Mouse (Mus musculus) natural killer cell, adult 2 months (primary cell): ENCODE measurements around the gene Ddx41.
A peak's percentile ranks its signal among the peaks of the same experiment; 100 is the strongest.

Experiments used
- DNase-seq, 2 experiments: peaks; one replicate each; pipeline ENCODE4 v3.0.0; 2022; ENCODE audit warnings: low spot score in 2 of 2

Ddx41 gene

DNA sequence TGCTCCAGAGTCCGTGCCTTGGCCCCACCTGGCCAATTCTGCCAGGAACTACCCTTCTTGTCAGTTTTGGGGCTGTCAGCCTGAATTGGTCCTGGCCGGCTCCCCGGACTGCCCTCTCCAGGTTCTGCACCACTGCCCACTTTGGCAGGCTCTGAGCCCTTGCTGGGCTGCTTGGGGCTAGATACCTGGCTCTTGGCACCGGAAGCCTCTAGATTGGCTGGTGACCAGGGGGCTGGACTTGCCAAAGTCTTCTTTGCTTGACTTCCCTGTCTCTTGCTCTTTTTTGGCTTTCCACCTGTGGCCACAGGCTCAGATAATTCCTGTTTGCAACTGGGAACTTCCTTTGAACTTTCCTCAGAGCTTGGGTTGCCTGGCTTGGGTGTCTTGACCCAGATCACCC is 6.4 kb upstream of the Ddx41 start:
- no peak for DNase-seq

DNA sequence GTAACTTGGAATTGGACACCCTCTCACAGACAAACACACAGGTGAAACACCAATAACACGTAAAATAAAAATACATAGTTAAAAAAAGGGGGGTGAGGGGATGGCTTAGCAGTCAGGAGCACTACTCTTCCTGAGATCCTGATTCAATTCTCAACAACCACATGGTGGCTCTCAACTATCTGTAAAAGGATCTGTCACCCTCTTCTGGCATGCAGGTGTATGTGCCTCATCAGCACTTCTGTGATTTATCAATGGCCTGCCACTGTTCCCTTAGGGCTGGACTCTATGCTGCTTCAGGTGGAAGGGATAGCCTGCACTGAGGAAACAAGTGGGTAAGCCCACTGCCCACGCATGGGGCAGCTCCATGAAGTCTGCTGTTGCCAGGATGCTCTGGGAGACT is 4.5 kb upstream of the Ddx41 start:
- peak in 1 of 2 experiments; percentile 39 for DNase-seq

DNA sequence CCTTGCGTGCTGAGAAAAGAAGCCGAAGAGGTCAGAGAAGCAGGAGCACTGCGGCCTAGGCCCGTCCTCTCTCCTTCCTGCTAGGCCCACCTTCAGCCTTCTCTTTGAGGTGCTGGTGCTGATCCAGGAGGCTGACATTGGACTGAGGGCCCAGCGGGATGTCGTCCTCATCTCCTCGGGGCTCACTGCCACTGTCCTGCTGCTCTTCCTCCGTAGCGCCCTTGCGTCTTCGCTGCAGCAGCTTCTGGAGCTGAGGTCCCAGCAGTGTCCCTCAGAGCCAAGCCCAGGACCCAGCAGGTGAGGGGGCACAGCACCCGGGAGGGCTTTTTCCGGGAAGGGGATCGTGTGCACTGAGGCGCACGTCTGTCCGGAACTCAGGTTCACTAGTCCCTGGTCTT is 663 bp downstream of the Ddx41 start:
- DNase-seq, result no peak

DNA sequence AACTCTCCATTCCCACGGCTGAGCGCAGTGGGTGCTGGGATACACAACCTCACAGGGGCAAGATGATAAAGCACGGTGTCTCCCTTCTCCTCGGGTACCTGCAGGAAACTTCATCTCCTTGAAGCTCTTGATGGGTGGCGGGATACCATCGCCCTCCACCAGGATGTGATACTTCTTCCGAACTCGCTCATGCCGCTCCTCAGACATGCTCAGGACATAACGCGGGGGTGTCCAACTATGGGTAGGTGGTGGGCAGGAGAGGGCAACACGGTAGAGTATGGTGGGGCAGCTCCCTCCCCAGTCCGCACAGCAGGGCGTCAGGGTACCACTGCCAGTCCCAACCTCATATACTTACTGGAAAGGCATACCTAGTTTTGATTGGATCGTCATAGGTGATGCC is 1.3 kb downstream of the Ddx41 start:
- no peak for DNase-seq

DNA sequence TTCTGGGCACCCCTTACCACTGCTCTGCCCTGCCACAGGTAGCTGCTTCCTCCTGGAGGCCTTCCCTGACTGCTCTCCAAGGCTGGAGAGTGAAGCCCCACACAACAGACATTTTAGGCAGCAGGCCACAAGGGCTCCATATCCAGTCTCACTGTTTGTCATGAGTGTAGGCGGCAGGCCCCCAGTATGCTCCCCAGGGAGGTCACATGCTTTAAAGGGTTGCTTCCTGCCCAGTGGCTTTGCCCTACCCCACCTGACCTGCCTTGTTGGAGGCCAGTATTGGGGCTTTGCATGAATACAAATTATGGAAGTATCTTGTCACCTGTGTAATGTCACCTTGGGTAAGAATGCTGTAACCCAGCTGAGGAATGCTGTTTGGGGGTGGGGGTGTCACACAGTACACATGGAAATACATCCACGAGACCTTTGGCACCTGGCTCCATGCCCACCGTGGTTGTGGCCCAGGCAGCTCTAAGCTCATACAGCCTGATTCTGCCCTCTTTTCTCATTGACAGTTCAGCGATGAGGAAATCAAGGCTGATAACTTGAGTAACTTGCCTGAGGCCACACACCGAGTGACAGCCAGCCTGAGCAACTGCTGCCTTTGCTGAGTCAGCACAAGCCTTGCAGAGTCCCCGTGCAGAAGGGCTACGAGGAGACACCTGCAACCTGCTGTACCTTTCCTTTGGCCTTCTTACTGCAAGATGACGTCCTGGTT is 7.1 kb downstream of the Ddx41 start, which contains the start of gene Dok3:
Gene Dok3, minus strand, starts transcription at position 99 of the 718 bp plus-strand sequence.
- DNase-seq, result peak in 1 of 2 experiments; percentile 85

DNA sequence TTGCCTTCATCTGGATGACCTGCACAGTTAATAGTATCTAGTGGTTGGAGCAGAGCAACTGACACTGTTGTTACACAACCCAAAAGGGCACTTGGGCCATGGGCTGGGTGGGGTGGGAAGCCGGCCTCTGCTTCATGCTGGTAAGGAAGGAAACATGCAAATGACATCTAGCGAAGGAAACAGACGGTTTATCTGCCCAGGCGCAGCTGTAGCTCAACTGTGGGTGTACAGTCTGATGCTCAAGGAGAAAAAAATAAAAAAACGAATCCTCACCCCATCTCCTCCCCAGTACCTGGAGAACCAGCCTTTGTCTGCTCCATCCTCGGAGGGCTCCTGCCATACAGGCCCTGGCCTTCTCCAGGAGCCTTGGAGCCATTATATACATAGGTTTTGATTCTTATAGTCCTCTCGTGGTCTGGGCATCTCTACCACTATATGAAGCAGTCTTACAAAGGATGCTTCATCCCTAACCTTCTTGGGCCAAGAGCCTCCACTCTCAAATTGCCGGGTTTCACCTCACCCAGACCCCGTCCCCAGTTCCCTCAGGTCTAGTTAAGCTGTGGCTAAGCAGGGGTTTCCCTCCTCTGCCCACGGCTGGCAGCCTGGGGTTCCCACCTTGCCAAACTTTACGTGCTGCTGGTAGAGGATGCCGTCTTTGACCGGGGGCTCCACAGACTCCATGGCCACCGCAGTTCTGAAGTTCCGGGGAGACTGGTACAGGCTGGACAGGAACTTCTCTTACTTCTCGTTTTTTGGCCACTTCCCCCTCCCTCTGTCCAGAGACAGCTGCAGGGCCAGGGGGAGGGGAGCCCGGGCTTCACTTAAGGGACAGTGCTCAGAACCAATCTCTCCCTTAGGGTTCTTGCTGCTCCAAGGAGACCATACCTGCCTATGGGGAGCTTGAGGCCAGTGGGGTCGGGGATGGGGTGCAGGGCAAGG is 8.4 kb downstream of the Ddx41 start:
- DNase-seq, result peak in 1 of 2 experiments; percentile 42

DNA sequence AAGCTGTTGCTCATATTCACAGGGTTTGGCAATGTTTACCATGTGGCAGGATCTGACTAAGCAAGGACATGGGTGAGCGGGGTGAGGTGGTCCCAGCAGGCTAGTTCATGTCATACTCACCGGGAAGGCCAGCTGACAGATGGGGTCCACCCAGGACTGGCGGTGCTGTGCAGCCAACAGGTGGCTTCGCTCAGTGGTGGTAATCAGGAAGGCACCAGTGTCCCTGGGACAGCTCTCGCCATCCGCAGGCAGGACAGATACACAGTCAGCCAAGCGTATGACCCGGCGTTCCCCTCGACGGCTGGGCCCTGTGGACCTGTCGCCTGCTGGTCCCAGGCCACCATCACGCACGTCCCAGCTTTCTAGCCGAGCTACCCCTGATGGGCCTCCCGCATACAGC is 9.2 kb downstream of the Ddx41 start:
- peak in 1 of 2 experiments; percentile 19 for DNase-seq

DNA sequence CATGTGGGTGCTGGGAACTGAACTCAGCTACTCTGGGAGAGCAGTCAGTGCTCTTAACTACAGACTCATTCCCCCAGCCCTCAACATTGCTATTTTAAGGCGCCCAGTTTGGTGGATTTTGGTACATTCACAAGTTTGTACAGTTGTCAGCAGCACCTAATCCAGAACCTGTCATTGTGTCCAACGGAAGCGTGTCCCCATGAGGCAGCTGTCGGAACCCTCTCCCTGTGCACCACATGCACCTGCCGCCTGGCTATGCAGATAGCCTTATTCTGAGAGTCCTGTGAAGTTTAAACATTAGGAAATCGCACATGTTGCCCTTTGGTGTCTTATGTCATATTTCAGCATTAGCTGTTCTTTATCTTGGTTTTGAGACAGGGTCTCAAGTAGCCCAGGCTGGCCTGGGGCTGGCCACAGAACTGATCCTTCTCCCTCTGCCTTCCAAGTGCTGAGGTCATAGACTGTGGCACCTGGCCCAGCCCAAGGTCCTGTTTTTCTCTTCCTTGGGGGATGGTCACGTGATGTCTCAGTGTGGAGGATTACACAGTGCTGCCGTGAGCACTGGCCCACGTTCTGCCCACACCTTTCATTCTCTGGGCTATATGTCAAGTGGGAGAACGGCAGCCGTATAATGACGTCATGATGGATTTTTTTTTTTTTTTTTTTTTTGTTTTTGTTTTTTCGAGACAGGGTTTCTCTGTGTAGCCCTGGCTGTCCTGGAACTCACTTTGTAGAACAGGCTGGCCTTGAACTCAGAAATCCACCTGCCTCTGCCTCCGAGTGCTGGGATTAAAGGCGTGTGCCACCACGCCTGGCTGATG is 10.5 kb downstream of the Ddx41 start:
- DNase-seq, result peak in 1 of 2 experiments; percentile 16

DNA sequence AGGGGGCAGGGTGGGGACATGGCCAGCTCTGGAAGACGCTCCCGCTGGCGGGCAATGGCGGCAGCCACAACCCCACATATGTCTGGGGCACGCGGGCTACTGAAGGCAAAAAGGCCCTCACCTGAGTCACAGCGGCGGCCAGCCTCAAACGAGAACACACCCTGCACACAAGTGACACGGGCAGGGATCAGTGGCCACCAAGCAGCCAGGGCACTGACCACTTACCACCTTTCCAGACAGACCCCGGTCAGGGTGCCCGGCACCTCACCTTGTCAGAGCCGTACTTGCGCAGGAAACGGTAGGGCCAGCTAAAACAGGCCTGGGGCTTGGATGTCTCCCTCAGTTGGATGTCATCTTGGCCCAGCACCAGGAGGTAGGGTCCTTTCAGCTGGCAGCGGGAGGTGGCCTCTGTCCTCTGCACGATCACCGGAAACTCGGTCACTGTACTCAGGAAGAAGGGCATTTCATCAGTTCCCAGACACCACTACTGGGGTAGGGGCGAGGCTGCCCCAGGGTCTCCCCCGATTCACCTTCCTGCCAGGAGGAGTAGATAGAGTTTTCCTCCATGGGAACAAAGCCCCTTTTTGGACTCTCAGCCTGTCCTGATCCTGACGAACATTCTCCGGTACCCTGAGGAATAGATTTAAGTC is 12.4 kb downstream of the Ddx41 start:
- no peak for DNase-seq

DNA sequence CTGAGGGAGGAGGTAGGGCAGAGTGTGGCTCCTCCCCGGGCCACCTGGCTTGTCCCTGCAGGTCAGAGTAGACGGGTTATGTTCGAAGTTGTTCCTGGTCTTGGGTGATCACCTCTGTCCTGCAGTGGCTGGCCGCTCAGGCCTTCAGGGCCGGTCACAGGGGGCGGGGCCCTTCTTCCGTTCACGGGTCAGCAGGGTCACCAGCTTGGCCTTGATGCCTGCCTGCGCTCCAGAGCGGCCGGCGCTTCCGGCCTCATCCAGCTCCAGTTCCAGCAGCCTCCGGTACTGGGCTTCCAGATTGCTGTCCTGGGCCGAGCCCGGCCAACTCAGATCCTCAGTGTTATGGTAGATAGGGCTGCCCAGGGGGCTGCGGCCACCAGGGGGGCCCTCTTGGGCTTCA is 13.2 kb downstream of the Ddx41 start:
- no peak for DNase-seq

DNA sequence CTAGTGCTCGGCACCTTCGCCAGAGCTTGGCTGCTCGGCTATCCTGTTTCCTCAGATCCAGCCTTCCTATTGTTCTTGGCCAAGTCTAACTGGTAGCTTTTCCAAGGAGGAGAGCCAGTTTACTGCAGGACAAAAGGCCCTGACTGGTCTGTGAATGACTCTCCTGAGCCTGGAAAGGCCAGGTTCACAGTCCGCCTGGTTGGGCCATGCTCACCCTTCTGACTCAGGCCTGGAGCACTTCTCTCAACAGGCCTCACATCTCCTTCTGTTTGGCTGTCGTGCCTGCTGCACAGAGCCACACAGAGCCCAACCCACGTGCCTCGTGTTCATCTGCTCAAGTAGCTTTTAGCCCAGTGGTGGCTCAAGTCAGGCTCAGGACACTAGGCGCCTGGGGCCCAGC is 13.7 kb downstream of the Ddx41 start:
- DNase-seq, result no peak

DNA sequence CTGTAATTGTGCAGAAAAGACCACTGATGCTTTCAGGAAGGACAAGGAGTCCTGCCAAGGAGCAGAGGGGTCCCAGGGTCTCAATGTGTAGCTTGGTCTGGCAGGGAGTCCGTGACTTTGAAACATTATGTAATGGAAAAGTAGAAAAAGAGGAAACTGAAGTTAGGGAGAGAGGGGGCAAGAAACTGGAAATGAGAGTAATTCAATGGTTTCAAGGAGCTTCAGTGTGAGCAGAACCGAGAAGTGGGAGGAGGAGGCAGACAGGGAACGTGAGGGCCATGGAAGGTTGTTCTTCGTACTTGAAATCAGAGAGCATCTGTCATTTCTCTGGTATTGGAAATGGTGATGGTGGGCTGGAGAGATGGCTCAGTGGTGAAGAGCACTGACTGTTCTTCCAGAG is 16.9 kb downstream of the Ddx41 start:
- DNase-seq, result no peak

DNA sequence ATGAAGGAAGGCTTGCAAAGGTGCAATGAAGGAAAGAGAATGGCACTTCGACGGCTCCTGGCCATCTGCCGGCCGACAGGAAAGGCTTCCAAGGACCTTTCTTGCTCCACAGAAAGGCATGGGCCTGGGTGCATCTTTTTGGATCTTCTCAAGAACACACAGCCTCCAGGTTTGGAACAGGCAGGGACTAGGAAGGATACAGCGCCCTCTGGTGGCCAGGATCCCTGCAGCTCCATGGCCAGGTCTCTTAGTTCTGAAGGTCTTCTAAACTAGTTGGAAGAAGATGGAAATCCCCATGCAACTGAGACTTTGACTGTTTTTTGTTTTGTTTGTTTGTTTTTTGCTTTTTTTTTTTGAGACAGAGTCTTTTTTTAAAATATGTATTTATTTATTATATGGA is 19.5 kb downstream of the Ddx41 start:
- DNase-seq, result peak; percentile 79 to 86

DNA sequence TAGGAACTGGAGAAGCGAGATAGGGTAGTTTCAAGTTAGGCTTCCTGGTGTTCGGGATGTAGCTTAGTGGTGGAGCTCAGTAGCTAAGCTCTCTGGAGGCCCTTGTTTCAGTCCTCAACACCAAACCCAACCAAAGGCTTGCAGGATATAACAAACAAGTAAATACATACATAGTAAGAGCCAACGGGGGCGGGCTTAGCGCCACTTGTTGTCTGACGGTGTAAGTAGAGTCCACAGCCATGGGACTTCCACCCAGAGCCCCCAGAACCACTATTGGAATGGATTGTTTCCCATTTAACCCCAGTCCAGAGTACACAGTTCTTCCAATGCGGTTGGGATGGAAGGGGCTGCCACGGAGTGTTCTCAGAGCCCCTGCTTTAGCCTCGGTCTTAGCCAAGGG is 22.6 kb downstream of the Ddx41 start:
- no peak for DNase-seq

DNA sequence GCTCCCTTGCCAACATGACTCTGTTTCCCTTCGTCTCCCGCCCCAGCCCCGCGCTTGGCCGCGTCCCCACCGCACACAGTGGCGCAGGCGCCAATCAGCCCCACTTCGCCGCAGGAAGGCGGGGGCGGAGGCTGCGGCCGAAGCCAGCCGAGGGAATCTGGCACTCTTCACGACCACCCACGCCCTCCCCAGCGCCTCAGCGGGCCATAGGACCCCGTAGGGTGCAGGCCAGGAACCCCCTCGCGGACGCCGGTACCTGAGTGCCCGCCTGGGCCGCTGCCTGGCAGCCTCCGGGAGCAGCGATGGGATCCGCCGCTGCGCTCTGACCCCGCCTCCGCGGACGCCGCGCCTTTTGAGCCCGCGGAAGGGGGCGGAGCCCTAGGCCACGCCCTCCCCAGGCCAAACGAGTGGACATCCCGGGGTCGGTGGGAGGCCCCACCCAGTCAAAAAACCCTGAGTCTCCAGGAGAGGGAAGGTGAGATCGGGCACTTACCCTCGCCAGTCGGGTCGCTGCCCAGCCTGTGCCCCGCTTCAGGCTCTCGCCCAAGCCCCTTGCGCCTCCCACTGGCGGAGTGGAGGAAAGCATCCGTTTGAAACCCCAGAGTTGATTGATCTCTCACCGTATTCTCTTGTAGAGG is 23.2 kb downstream of the Ddx41 start, which contains the start of gene Pdlim7:
Gene Pdlim7, minus strand, starts transcription at position 566 of the 638 bp plus-strand sequence.
- DNase-seq, result peak; percentile 83 to 84

DNA sequence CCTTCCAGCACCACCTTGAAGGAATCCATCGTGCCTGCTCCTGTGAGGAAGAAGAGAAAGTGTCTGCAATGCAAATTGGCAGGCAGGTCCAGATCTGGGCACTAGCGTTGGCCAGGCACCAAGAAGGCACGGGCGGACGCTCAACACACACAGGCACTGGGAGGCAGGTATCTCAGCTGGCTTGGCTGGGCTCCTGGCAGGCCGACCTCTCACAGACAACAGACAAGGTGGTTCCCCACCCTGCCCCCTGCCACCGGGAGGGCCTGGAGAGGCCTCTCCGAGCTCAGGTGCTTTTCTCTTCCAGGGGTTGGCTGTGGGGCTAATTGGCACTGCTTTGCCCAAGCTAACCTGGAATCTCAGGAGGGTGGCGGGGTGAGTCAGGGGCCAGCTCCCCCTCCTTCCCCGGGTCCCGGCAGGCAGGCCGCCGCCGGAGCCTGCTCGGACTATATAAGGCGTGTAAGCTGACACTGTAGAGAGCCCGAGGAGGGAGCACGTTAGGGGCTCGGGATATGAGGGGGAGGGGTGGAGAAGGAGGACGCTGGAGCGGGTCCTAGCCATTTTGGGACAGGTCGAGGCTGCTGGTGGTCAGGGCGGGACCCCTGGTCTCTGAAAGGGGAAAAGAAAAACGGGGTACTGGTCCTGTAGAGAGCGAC is 24.0 kb downstream of the Ddx41 start:
- no peak for DNase-seq

DNA sequence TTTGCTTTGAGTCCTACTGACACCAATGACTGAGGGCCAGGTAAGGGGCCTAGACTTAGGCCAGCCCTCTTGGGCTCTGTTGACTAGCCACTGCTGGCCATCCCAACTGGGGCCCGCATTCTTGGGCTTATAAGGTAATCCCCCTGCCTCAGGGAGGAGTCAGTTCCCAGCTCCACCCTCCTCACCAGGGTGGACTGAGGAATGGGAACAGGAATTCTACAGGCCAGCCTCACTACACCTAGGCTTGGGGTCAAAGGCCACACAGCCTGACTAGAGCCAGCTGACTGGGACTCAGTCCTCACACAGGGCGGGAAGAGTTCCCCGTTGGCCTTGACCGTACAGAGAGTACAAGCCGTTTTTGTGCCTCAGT is 25.0 kb downstream of the Ddx41 start:
- no peak for DNase-seq

DNA sequence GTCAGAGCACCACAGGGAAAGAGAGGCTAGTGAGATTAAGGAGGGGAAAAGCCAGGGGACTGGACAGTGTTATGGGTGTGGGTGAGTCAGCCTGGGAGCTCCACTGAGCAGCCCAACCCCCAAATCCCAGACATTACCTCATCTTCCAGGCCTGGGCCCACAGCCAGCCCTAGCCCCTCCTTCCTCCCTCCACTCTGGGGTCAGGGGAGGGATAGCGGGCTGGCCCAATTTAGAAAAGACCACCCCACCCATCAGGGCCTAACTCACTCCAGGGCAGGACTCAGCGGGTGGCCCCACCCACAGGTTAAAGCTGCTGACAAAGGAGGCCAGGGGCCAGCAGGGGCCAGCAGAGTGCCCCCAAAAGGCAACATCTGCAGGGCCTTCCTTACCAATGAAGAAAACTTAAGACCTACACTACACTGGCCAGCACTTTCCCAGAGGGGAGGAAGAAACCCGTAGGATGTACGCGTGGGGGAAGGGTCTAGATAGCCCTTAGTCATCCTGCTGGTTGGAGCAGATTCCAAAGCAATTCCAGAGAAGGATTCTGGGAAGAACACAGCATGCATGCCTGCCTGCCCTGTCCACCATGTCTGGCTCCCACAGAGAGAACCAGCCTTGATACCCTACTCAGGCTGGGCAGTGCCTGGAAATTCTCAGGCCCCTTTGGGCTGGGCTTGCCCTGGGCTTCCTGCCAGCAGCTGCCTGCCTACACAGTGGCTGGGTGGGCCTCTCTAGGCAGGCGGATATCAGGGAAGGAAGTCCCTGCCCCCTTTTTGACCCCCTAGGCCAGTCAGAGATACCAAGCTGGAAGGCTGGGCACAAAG is 25.6 kb downstream of the Ddx41 start:
- no peak for DNase-seq

DNA sequence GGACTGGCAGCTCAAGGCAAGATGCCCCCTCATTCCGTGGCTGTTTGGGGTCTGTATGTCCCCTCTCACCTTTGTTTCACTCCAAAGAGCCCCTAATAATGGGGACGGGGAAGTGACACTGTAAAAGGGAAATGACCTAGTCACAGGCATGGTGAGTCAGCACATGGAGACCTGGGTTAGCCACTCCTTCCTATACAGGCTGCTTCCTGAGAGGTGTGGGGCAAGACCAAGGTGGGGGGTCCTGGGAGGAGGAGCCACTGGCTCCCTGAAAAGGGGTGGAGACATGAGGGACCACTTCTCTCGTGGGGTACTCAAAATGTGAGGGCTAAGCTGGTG is 26.2 kb downstream of the Ddx41 start:
- DNase-seq, result no peak

DNA sequence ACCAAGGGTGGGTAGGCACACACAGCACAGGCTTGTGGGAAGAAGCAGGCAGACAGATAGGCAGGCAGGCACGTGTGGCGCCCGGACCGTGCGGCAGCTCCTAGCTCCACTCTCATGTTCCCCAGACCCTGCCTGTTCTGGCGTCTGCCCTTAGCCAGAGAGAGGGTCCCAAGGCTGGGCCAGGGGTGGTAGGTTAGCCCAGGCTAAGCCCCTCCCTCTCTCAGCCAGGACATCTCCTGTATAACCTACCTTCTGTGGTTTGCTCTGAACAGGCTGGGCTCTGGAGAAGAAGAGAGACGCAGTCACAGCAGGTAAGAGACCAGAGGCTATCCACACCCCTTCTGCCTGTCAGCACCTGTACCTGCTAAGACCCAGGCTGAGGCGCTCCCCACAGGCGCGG is 27.9 kb downstream of the Ddx41 start:
- DNase-seq, result no peak
